Mouse (Mus musculus): Measurements from ENCODE around the gene Rbm47. TPM values are rescaled to one million over a fixed set of nuclear protein-coding genes. Genes with fewer than 3 reads are reported as not detected.

Gene Rbm47
- total RNA-seq, 2 experiments from 2014 or later: 1.8 TPM

DNA sequence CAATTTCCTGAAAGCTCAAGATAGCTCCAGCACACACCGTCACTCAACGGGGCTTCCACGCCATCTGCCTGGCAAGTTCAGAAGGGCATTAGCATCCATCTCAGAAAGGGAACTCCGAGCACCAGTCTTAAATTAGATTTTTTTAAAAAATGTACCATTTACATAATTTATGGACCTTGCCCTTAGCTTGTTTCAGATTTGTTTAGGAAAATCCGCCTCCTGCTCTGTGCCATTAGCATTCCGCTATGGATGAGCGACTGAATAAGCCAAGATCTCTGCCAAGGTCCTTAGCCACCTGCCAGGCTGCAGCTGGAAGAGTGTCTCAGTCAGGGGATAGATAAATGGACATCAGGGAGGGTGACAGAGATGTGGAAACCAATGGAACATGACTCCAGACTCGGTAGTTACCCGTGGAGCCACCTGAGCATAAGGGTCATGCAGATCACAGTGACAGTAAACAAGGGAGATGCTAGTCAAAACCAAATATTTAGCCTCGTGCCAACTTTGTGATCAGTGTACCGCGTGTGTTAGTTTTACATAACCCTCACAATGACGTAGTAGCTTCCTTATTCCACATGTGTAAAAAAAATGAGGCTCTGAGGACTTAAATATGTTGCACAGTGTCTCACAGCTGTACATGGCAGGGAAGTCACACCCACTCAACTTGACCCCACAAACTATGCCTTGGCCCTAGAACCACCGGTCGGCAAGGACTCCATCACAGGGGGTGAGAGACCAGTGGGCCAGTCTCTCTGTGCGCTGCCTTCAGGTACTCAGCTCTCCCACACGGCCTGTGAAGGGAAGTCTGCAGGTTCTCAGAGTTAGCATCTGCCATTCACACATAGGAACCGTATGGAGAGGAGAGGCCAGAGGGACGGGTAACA is 110.6 kb downstream of the Rbm47 start:
- DNase-seq: no peak

DNA sequence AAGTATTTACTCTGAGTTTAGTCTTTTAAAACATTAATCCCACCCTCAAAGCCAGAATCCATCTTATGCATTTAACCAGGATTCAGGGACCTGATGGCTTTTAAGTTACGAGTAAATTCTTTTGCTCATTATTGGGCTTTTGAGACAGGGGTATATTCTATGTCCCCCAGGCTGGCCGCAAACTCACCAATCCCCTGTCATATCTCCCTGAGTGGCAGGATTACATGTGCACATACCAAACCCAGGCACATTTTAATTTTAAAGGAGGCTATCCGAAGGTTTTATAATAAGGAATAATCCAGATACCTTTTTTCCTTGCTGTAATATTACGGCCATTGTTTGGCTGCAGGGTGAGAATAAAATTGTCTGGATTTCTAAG is 111.3 kb downstream of the Rbm47 start:
- DNase-seq: no peak

DNA sequence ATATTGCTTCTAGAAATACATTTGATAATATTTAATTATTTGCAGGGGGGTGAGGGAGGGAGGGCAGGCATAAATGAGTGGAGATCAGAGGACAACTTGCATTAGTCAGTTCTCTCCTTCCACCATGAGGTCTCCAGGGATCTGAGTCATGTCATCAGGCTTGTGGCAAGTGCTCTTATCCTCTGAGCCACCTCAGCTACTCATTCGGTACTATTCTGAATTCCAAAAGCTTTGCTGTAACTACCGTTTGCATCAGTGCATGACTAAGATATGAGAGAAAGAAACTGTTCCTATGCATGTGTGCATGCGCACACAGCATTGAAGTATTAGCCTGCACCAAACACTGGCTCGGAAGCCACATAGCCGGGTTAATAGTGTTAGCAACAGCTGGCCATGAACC is 114.1 kb downstream of the Rbm47 start:
- DNase-seq: no peak

DNA sequence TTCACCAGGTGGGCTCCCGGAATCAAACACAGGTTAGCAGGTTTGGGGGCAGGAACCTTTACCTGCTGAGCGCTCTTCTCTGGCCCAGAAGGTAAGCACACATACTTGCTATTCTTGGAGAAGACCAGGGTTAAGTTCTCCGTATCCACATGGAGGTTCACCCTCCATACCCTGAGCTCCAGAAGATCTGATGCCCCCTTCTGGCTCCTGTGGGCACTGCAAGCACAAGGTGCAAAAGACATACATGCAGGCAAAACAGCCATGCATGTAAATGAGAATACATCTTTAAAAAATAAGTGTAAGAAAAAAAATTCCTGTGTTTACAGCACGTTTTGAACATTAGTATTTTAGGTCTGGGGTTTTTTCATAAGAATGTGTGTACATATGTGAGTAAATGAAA is 116.2 kb downstream of the Rbm47 start:
- no peak for DNase-seq

DNA sequence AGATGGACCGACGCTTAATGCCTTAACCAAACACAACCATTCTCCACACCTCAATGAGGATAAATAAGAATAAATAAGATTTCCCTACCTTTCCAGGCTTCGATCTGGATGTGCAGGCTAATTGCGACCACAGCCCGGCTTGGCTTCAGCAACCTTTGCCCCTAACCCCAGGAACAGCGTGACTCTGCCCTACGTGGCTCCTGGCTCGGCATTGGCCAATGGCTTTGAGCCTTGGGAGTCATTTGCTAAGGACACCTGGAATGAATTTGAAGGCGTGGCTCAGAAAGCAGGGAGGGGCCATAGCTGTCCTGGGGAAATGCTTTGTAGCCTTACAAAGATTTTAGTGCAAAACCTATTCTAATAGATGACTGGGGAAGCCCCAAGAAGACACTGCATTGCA is 118.5 kb downstream of the Rbm47 start:
- DNase-seq: no peak

DNA sequence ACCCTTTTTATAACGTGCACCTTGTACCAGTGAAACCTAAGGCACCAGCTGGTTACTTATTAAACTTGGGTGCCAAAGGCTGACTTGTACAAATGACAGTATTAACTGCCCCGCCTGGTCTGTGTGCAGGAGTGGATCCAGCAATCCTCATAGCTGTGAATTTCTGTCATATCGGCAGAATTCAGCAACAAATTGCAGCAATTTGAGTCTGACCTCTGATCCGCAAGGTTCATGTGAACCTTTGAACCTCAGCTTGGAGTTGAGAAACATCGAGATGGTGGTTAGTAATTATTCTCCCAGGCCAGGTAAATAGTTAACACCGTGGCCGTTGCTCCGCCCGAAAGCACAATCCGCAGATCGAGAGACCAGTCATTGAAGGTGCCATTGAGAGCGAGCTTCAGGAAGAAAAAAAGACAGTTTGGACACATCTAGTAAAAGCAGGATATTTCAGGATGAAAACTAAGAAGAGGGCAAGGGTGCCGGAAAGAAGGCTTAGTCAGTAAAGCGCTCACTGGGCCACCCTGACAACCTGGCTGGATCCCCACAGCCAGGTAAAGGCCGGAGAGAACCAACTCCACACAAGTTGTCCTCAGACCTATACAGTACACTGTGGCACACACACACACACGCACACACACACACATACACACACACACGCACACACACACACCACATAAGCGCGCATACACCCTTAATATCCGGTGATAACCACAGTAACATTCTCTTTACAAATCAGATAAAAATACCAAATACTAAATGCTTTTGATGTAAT is 120.0 kb downstream of the Rbm47 start:
- DNase-seq: no peak

DNA sequence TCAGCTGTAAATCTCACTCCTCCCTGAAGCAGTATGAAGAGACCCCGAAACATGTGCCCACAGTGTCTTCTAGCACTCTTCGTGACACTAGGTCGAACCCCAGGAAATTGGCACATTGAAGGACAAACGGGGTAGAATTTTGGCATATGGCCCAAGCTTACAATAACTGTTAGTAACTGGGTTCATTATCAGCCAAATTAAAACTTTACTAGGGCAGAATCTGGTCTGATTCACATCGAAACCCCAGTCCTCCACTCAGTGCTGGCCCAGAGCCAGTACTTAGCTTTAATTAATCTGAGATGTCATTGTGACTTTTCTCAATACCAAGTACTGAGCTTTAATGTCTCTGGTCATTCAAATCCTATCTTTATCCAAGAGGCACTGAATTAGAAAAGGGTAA is 122.1 kb downstream of the Rbm47 start:
- no peak for DNase-seq

DNA sequence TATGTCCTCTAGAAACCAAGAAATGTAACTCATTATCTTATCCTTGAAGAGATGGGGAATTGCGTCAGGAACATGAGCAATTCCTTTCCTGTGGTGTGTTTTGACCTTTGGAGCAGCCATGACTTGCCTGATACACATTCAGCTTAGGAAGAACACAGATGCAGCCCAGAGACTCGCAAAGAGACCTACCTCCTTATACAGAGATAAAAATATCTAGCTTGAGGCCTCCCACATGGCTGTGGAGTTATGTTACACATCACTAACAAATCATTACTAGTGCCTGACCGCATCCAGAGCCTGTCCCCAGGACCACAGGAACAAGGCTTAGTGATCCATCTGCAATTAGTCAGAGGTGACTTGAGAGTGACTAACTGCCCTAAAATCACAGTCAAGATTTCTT is 126.6 kb downstream of the Rbm47 start:
- no peak for DNase-seq

DNA sequence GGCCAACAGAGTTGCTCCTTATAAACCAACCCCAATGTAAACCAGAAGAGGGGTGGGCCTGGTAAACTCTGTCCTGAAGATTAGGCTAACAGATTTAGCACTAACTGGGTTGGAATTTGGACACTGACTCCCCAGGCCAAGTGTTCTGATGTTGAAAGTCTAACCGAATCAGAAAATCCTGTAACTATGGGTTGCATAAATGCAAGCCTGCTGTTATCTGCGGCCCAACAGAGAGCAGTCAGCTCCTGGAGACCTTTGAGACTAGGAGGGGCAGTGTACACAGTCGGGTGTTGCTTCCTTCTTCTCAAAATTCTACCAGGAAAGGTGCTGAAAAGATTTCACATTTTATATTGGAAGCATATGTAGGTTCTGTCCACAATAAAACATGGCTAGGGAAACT is 129.0 kb downstream of the Rbm47 start:
- no peak for DNase-seq

DNA sequence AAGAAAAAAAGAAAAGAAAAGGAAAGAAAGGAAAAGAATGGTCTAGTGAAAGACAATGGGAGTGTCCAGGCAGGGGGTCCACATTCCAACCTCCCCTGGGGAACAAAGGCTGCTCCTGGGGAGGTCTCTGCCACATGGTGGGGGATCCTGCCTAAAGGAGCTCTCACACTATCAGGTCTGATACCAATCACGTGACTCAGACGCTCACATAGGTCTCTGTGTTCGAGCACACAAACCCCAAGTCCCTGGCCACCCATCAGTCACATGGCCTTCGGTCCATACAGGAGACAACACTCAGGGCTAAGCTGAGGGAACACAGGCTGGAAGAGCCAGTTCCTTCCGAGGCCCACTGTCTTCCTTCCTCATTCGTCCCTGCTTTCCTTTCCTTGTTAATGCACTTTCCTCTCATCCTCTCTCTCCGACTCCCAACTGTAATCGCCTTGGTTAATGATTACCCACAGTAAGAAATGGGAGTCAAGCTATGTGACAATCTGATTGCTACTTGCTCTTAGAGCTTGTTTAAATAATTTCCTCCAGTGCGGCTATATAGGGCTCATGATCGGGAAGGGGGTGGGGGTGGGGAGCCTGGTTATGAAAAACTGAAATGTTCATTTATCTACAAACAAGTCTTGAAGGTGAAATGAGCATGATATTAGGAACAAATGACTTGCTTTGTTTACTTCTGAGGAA is 130.1 kb downstream of the Rbm47 start:
- DNase-seq: no peak

DNA sequence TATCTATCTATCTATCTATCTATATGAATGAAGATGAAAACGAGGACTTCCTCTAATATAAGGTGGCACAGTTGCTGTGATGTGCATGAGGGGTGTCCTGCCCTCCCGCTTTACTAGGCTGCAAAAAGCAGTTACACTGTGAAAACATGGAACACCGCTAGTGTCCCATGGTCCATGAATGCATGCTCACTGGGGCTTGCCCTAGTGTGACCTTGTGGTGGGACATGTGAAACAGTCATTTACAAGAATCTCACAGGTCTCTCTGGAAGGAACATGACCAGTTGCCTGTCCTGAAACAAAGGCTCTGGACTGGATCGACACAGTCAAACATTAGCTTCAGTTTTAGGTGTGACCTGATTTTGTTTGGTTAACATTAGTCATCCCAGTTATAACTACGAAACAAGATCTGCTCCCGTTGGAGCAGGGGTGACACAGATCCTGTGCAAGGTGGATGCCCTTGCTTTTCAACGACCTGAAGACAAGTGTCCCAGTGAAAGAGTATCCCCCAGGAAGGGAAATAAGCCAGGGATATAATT is 132.1 kb downstream of the Rbm47 start:
- no peak for DNase-seq

DNA sequence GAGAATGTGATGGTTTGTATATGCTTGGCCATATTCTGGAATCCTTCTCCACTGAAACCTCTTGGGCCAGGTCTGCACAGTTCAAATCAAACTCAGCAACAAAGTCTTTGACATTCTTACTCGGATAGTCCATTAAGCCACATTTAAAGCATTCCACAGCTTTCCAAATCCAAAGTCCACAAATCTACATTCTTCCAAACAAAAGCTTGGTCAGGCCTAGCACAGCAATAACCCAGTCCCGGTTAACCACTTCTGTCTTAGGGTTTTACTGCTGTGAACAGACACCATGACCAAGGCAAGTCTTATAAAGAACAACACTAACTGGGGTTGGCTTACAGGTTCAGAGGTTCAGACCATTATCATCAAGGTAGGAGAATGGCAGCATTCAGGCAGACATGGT is 133.1 kb downstream of the Rbm47 start:
- DNase-seq: no peak

DNA sequence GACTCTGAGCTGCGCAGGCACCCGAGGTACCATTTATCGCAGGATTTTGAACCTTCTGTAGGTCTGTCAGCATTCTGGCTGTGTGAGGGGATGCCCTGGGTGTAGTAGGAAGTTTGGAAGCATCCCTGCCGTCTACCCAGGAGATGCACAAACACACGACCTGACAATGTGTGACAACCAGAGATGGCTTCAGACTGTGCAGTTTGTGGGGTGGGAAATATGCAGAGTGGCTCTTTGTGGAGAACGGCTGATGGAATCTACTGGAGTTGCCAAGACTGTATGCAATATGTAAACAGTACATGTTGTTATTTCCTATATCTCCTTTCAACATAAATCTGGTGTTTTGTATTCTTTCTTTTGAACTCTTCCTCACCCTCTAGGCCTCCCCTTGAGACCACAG is 135.9 kb downstream of the Rbm47 start:
- no peak for DNase-seq

DNA sequence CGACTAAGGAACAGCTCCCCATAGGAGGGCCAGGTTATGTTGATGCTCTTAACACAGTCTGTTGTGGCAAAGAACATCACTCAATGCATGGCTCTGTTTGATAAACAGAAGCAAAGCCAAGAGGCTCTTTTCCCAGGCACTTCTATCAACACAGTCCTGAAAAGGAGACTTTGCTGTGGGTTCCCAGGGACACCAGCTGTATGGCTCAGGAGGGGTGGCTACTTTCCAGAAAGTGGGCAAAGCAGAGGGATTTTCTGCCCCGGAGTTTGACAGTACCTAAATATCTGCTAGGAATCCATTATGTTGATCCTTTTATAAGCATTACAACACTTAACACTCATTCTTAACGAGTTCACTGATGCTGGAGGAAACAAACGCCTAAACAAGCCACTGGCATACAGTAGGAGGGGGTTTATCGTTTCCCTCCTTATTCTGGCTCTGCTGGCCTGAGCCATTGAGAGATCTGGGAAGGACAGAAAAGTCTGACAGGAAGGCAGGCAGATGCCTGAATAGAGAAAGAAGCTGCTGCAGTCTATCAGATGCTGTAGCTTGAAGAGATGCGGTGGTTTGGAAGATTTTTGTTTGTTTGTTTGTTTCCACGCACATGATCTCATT is 136.4 kb downstream of the Rbm47 start:
- DNase-seq: no peak

DNA sequence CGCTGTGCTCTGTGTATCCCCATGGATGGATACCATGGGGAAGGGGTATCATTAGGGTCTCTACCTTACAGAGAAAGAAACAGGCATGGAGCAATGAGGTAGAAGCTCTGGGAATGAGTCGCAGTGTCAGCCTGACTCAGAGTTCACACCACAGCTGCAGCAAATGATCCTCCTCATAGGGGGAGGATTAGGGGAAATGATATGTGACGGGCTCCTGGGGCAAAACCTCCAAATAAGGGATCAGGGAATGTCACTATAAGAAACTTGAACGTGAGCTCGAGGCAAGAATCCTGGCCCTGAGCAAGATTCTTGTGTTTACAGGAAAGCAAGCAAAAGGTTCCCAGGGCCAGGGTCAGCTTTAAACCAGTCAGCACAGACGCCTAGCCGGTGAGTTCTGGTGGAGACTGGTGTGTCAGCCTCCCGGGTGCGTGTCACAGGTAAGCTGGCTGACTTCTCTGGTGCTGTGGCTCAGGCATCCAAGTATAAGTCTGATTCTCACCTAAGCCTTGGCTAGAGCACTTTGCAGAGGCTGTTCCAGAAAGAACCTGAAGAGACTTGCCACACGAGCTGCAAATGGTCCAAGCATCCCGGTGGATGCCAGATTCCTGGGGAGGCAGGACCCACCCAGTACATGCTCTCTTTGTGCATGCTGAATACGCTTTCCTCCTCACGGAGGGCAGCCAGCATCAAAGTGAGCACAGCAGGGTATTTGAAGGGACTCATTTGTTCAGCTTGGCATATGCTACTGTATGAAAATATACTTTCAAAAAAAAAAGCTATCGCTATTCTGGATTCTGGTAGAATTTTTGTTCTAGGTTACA is 138.3 kb downstream of the Rbm47 start:
- no peak for DNase-seq

DNA sequence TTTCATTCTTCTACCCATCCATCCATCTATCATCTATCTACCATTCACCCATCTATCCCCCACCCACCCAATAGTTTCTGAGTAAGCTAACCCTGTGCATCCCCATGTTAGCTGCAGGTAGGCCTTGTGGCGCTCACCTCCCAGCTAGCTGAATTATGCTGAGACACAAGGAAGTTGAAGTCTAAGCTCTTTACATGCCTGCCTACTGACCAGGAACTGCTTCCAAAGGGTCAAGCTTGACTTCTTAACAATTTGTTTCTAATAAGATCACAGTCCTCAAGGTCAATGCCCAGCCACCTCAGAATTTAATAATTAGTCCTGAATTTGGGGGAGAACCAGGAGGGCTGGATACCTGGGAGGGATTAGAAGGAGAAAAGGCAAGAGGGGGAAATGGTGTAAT is 140.1 kb downstream of the Rbm47 start:
- DNase-seq: no peak

DNA sequence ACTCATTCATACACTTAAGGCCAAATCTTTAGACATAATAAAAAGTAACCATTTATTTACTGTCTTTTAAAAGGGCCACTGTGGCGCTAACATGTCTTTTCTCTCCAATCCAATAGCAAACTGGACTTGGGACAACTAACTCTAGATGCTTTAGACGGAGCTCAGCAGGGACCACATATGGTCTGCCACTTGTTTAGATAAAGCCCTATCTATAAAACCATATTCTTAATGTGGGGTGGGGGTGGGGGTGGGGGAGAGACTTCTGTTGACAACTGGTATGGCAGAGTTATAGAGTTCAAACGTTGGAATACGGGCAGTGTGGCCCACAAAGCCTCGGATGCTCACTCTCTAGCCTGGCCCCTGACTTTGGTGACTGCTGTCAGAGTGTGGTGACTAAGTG is 141.2 kb downstream of the Rbm47 start:
- no peak for DNase-seq

DNA sequence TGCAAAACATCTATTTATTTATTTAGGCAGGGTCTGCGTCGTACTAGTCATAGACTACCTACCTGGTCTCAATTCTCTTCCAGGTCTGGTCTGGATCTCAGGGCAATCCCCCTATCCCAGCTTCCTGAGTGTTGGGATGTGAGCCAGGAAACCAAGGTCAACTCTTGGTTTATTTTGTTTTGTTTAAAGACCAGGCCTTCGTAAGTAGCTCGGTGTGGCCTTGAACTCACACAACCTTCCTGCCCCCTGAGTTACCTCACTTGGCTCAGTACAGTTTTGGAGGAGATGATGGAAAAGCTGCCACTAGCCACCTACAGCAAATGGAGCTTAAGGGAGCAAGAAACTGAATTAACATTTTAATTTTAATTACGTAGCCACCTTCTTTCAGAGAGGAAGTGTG is 144.7 kb downstream of the Rbm47 start:
- no peak for DNase-seq

DNA sequence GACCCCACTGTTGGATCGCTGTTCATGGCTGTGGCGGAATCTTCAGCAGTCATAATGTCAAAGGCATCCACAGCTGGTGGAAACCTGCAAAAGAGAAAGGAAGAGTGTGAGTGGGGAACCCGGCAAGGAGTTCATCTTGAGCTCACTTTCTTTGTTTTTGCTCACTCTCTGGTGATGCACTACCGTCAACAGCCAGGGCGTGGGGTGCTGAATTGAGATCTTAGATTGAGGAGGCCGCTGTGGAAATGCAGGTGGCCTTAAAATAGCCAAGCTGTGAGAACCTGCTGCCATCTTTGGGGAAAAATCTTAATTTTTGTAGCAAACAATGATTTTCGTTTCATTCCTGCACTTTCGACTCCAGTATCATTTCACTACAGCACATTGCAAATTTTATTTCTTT is 145.7 kb downstream of the Rbm47 start:
- DNase-seq: no peak

DNA sequence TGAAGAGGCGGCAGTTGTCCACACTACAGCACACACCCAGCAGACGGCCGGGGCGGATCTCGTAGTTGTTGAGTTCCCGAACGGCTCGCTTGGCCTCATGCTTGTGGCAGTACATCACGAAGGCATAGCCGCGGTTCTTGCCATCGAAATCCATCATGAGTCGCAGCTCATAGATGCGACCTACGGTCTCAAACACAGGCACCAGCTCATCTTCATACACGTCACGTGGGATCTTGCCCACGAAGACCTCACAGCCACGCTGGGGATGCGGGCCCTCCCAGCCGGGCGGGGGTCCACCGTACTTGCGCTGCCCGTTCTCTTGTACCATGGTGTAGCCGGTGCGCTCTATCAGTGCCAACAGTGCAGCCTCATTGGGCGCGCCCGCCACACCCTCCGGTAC is 146.1 kb downstream of the Rbm47 start:
- DNase-seq: no peak

DNA sequence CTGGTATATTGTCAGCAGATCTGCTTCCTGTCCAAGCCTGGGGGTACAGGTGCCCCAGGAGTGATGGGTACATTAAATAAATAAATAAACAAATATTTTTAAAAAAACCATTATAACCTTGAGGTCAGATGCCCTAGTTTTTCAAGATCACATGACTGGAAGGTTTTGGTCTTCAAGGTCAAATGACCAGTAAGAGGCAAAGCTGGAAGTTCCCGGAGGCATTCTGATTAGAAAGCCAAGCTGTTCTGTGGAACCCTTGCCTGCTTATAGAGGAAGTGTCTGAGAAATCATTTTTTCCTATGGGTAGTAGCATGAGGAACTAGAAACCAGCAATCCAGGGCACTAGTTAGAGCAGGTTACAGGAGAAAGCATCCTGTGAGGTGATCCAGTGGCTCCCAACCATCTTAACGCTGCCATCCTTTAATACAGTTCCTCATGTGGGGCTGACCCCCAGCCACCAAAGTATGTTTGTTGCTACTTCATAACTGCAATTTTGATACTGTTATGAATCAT is 157.4 kb downstream of the Rbm47 start:
- no peak for DNase-seq

DNA sequence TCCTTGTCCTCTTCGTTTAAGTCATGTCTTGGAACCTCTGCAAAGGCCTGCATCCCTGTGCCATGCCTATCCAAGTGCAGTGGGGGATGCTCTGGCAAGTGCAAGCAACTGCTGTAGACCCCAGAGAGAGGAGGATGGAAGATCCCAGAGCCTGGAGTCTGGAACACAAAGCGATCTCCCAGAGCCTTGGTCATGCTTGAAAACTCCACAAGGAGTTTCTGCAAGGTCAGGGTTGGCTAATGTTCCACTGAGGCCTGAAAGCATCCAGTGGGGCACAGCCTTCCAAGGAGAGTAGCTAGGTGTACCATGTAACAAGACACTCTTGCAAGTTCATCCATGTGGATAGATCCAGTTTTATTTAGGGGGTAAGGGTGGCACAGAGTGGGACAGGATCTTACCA is 158.5 kb downstream of the Rbm47 start:
- DNase-seq: no peak
